ENCODE assay signal across 35 mouse cellular contexts in genomic region chr4:34667923-34668322, GRCm38 (mm10).
"Had no signal": no experiment of that assay in that cellular context is flagged by ENCODE, and none has a peak within 500 bp of the region (broad histone marks: within the 10 kb centered on the region; RNA-seq: fewer than 3 reads in every experiment).

No protein-coding gene starts in this region.

- H3K27ac ChIP-seq: heart, embryonic 10.5 days; heart, embryonic 13.5 days; heart, embryonic 15.5 days; hindbrain, embryonic 10.5 days; hindbrain, embryonic 12.5 days; hindbrain, embryonic 13.5 days; hindbrain, embryonic 14.5 days; hindbrain, embryonic 15.5 days; hindbrain, postnatal 0 days; intestine, embryonic 15.5 days; kidney, embryonic 15.5 days; kidney, postnatal 0 days; layer of hippocampus, adult 2 months; left cerebral cortex, adult 2 months had no signal

- DNase-seq: heart, postnatal 10 days; heart, postnatal 14 days; heart, postnatal 36 days; heart, postnatal 4 days; kidney, adult 11 months; kidney, adult 18-20 months; kidney, adult 2 months; kidney, adult 8-10 months; kidney, adult 9 months; kidney, postnatal 10 days; kidney, postnatal 14 days; kidney, postnatal 25 days; kidney, postnatal 36 days; kidney, postnatal 4 days; layer of hippocampus, adult 9-11 months; layer of hippocampus, postnatal 36 days had no signal

- H3K4me2 ChIP-seq: heart, embryonic 12.5 days; heart, embryonic 13.5 days; heart, embryonic 15.5 days; hindbrain, embryonic 12.5 days; hindbrain, embryonic 13.5 days; hindbrain, embryonic 14.5 days; hindbrain, embryonic 15.5 days; intestine, embryonic 15.5 days; kidney, embryonic 15.5 days had no signal

- H3K4me1 ChIP-seq: heart, embryonic 10.5 days; heart, embryonic 12.5 days; heart, embryonic 13.5 days; heart, embryonic 15.5 days; hindbrain, embryonic 10.5 days; hindbrain, embryonic 12.5 days; hindbrain, embryonic 13.5 days; hindbrain, embryonic 15.5 days; intestine, embryonic 15.5 days; kidney, embryonic 15.5 days had no signal

- ATAC-seq: hindbrain, embryonic 16.5 days; hindbrain, postnatal 0 days; inflammation-experienced regulatory T-cells, adult 6 months; intestine, embryonic 15.5 days; intestine, embryonic 16.5 days; intestine, postnatal 0 days had no signal

- H3K9me3 ChIP-seq: heart, embryonic 10.5 days; heart, embryonic 12.5 days; heart, embryonic 13.5 days; heart, embryonic 15.5 days; hindbrain, embryonic 10.5 days; hindbrain, embryonic 12.5 days; hindbrain, embryonic 13.5 days; hindbrain, embryonic 15.5 days; intestine, embryonic 15.5 days; kidney, embryonic 15.5 days had no signal

- H3K9ac ChIP-seq: heart, embryonic 12.5 days; heart, embryonic 13.5 days; heart, embryonic 15.5 days; hindbrain, embryonic 12.5 days; hindbrain, embryonic 13.5 days; hindbrain, embryonic 14.5 days; hindbrain, embryonic 15.5 days; intestine, embryonic 15.5 days; kidney, embryonic 15.5 days had no signal

- H3K4me3 ChIP-seq: heart, embryonic 10.5 days; heart, embryonic 12.5 days; heart, embryonic 13.5 days; heart, embryonic 15.5 days; hindbrain, embryonic 10.5 days; hindbrain, embryonic 12.5 days; hindbrain, embryonic 13.5 days; hindbrain, embryonic 15.5 days; intestine, embryonic 15.5 days; kidney, embryonic 15.5 days; layer of hippocampus, adult 2 months; left cerebral cortex, adult 2 months had no signal

- H3K27me3 ChIP-seq: heart, embryonic 12.5 days; heart, embryonic 13.5 days; heart, embryonic 15.5 days; hindbrain, embryonic 12.5 days; hindbrain, embryonic 13.5 days; hindbrain, embryonic 15.5 days; intestine, embryonic 15.5 days; kidney, embryonic 15.5 days had no signal
